ENCODE assay signal across 22 mouse cellular contexts in genomic region chr7:111658579-111658978, GRCm38 (mm10).
DNase-seq lines count a peak whose midpoint lies in the region; ATAC-seq and TF ChIP-seq lines count a peak whose summit lies in the region.
"Had no signal": no experiment of that assay in that cellular context is flagged by ENCODE, and none has a peak within 500 bp of the region (broad histone marks: within the 10 kb centered on the region; RNA-seq: fewer than 3 reads in every experiment).

No protein-coding gene starts in this region.

- WGBS in intestine, postnatal 0 days = 80% methylated on average over 4 of the region's 4 CpGs

- no peak overlapping the region for H3K9ac ChIP-seq in intestine, postnatal 0 days (ENCODE audit: low read depth, low read length)
- H3K9ac ChIP-seq: forebrain, embryonic 12.5 days; heart, embryonic 15.5 days; hindbrain, embryonic 15.5 days had no signal

- CTCF ChIA-PET in Patski (lab: Charles Lee) = interaction anchor here (1.5 kb wide), 1 partner anchor 34 kb away, joined by 4 read pairs; no protein-coding TSS in a partner anchor

- H3K4me2 ChIP-seq in intestine, postnatal 0 days (replicated peaks; ENCODE audit: low read depth) = no peak overlapping the region
- H3K4me2 ChIP-seq: forebrain, embryonic 12.5 days; heart, embryonic 11.5 days; heart, embryonic 15.5 days; hindbrain, embryonic 15.5 days had no signal

- DNase-seq in heart, adult 11 months = peak; percentile 70
- DNase-seq in heart, postnatal 14 days = no peak
- peak; percentile 5 for DNase-seq in Muller cell, postnatal 12 days (ENCODE audit: inconsistent ontology term)
- DNase-seq in Patski (ENCODE audit: low read depth, low spot score) = peak; percentile 9
- DNase-seq in fibroblast of lung, adult 2 months (ENCODE audit: low read depth) = peak; percentile 32
- no peak for DNase-seq in lung, adult 18-20 months
- DNase-seq: adrenal gland, adult 8-10 months; adrenal gland, postnatal 36 days; B cell, adult 2 months; cerebellum, adult 11 months; cerebellum, adult 8-10 months; cerebellum, postnatal 25 days; heart, adult 2 months; kidney, adult 8-10 months had no signal

- intact Hi-C loops in heart, postnatal 14 days (cut with DNase I) = no loop called here

- no peaks in the 10 kb centered on the region for H3K27me3 ChIP-seq in Patski
- H3K27me3 ChIP-seq in intestine, postnatal 0 days (replicated peaks; ENCODE audit: control insufficient read depth, insufficient read depth, low read length) = no peaks in the 10 kb centered on the region
- H3K27me3 ChIP-seq: forebrain, embryonic 12.5 days; heart, embryonic 15.5 days; hindbrain, embryonic 15.5 days had no signal

- in situ Hi-C loops in Patski (cut with MboI; ENCODE audit: low pct_unique_long_range_greater_than_20kb) = no loop called here

- ATAC-seq in Patski = no peak
- no peak for ATAC-seq in intestine, postnatal 0 days
- ATAC-seq: CD4-positive, CD25-positive, alpha-beta regulatory T cell, adult 4 months; intestine, embryonic 16.5 days had no signal

- TF ChIP-seq CTCF in Patski (IDR thresholded peaks at IDR 0.05) = no peak
- TF ChIP-seq CTCF in intestine, postnatal 0 days (IDR thresholded peaks at IDR 0.05; ENCODE audit: low read depth) = no peak

- H3K36me3 ChIP-seq in intestine, postnatal 0 days (ENCODE audit: control insufficient read depth, insufficient read depth) = no peaks in the 10 kb centered on the region
- H3K36me3 ChIP-seq: forebrain, embryonic 12.5 days; G1E; heart, embryonic 15.5 days; hindbrain, embryonic 15.5 days had no signal

- H3K4me1 ChIP-seq in intestine, postnatal 0 days (replicated peaks; ENCODE audit: control insufficient read depth, insufficient read depth, low read length) = no peaks in the 10 kb centered on the region
- H3K4me1 ChIP-seq: heart, embryonic 15.5 days had no signal

- POLR2A ChIA-PET in Patski (lab: Charles Lee) = no interaction called here

- no peaks in the 10 kb centered on the region for H3K9me3 ChIP-seq in intestine, postnatal 0 days (ENCODE audit: control insufficient read depth)
- H3K9me3 ChIP-seq: forebrain, embryonic 12.5 days; heart, embryonic 15.5 days; hindbrain, embryonic 15.5 days had no signal

- H3K27ac ChIP-seq in intestine, postnatal 0 days (ENCODE audit: low read depth, low read length) = no peak overlapping the region
- H3K27ac ChIP-seq: forebrain, embryonic 12.5 days; heart, adult 2 months; heart, embryonic 15.5 days; hindbrain, embryonic 15.5 days had no signal

- no peak overlapping the region for H3K4me3 ChIP-seq in intestine, postnatal 0 days (ENCODE audit: low read depth, low read length)
- H3K4me3 ChIP-seq: forebrain, embryonic 12.5 days; heart, adult 2 months; heart, embryonic 15.5 days; hindbrain, embryonic 15.5 days had no signal

Comparison
In these comparisons a context has a peak if more than half of its experiments do, and no peak if none do; other contexts are left out.
1. DNase-seq: peak in heart, adult 11 months (single experiment), Muller cell, postnatal 12 days (single experiment), Patski (single experiment) and fibroblast of lung, adult 2 months (single experiment); none in heart, postnatal 14 days (0 of 2) and lung, adult 18-20 months (0 of 2).